Mouse (Mus musculus) spleen, adult 2 months (tissue): Measurements from ENCODE around the gene Slc30a1.

ENCODE experiments used
- CTCF ChIP-seq: fragments of 200-500 bp; IDR thresholded peaks from 2 replicates; pipeline ENCODE4 v1.5.1; 2011; ENCODE audit warnings: mild to moderate bottlenecking, inconsistent platforms; ENCODE audit not compliant: insufficient read depth, insufficient read length, insufficient replicate concordance; ENCODE audit errors: extremely low read depth
- POLR2A ChIP-seq: fragments of 200-500 bp; IDR thresholded peaks from 2 replicates; pipeline ENCODE4 v1.6.1; 2011; ENCODE audit warnings: low read depth, low read length, inconsistent platforms

GRCm38 (mm10) chr1:191877681-191878080 lies 28.9 kb upstream of the Slc30a1 start:
- TF ChIP-seq CTCF (no peak), POLR2A (no peak)
